Mouse (Mus musculus): ENCODE measurements at regions not wholly inside any gene's neighbourhood (a gene's known extent, or its start where the extent isn't known, plus 50 kb on each side); places are given as distances from the start of the nearest gene placed in this dataset.

- no peak for DNase-seq
These were observed 169.9 kb upstream of the Plppr1 start for GRCm38 (mm10) chr4:48889074-48889592.

- no peak for DNase-seq
These were observed 154.5 kb upstream of the Plppr1 start for GRCm38 (mm10) chr4:48904551-48904950.

- no peak for DNase-seq
These were observed 153.7 kb upstream of the Plppr1 start for GRCm38 (mm10) chr4:48905196-48905867.

GRCm38 (mm10) chr4:48909161-48909560 lies 149.9 kb upstream of the Plppr1 start:
- DNase-seq = no peak

- no peak for DNase-seq
These were observed 145.8 kb upstream of the Plppr1 start for GRCm38 (mm10) chr4:48913301-48913700.

DNA sequence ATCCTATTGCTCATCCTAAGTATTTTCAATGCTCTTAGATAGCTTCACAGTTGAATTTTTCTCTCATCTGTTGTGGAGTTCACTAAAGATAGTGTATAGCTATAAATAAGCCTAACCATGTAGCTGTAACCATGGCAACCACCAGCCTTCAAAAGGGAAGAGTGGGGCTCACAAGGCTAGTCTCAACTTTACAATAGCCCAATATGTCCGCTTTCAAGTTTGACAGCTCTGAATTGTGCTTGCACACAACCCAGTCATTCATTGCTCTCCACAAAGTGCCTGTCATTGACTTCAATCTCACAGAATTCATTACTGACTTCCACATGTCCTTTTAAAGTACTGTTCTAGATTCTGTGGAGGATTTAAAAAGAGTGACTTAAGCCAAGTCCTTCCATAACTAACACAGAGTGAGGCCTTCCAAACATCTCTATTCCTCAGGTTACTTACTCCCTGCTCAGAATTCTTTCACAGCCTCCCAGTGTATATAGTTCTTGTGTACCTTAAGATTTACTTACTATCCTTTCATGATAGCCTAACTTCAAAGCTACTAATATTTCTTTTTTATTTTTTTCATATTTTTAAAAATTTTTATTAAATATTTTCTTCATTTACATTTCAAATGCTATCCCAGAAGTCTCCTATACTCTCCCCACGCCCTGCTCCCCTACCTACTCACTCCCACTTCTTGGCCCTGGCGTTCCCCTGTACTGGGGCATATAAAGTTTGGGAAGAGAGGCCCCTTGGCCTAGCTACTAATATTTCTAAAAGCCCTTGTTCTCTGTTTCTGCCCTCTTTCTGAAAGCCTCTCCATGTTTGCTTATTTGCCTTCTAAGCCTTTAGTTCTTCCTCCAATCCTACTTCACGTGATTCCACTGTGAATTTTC lies 134.3 kb upstream of the Plppr1 start:
- no peak for DNase-seq

GRCm38 (mm10) chr4:48938420-48938819 lies 120.7 kb upstream of the Plppr1 start:
- DNase-seq = no peak

DNA sequence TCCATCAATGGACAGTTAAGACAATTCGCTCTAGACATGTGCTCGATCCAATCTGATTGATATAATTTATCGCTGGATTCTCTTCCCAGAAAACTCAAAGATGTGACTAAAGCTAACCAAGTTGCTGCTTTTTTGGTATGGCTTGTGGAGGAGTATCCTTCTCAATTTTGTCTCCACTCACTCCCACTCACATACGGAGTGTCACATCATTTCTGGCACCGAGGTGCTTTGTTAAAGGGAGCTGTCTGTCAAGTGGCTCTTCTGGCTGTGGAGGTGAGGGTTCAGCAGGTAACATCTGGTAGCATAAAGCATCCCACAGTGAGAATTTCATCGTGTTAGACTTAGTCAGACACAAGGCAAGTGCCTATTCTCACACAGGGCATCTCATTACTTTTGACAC lies 120.2 kb upstream of the Plppr1 start:
- no peak for DNase-seq

- peak; percentile 6 to 9 for DNase-seq
These were observed 113.7 kb upstream of the Plppr1 start for GRCm38 (mm10) chr4:48945266-48945818.

- no peak for DNase-seq
These were observed 106.1 kb upstream of the Plppr1 start for GRCm38 (mm10) chr4:48952965-48953364.

GRCm38 (mm10) chr4:48975810-48976209 lies 83.3 kb upstream of the Plppr1 start:
- no peak for DNase-seq

DNA sequence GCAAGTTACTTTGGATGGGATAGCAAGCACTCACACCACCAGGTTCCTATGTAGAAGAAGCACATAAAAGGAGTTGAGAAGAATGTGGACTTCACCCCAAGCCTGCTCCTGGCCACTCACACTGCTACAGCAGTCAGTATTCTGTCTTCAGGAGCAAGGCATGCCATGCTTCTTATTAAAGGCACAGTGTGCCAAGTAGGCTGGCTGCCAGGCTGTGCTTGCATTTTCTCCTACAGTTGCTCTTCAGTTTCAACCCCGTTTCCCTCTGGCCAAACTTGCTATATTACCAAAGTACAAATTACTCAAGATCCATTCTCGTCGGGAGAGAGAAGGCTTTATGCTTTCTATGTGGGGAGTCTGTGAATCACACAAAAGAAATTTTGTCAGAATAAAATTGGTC lies 67.1 kb upstream of the Plppr1 start:
- DNase-seq = peak; percentile 61 to 71
